Mouse (Mus musculus): ENCODE data around the gene Dazap1. TPM values are rescaled to one million over a fixed set of nuclear protein-coding genes. Genes with fewer than 3 reads are reported as not detected.

Dazap1 gene
- total RNA-seq, 1 experiment: 154 TPM

DNA sequence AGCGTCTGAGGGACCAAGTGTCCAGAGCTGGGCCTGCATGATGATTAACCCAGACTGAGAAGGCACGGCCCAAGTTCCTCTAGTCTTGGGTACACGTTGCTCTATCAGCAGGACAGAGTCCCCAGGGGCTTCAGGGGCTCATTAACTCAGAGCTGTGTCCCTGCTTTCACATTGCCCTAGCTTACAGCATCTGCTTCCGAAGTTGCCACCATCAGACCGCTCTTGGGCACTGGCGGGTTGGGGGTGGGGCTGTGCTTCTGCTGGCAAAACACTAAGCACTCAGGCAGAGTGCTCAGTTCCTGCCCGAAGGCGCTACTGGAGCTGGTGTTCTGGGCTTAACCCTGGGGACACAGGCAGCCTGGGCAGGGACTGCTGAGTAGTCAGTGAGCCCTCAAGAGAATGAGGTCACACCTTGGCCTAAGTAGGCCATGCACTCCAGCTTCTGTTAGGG is 20.7 kb downstream of the Dazap1 start:
- H3K9ac ChIP-seq (ENCODE audit: insufficient read depth, low read depth, low read length, poor library complexity, severe bottlenecking): no peak overlapping the region
- H3K4me1 ChIP-seq (ENCODE audit: control insufficient read depth in 2 of 2, insufficient read depth in 2 of 2, low read length in 2 of 2, poor library complexity in 1 of 2): peaks cover 0 to 19% of the 10 kb centered on the region in 2 experiments; a peak in 1 of 4 replicates
- in situ Hi-C loops (cut with MboI; ENCODE audit: low sequenced_read_pairs in 2 of 2, unreplicated experiment in 2 of 2): no loop called here
- no peak overlapping the region for H3K4me3 ChIP-seq (ENCODE audit: insufficient read depth in 1 of 2, low read depth in 1 of 2, low read length in 2 of 2, poor library complexity in 1 of 2, severe bottlenecking in 1 of 2)
- H3K36me3 ChIP-seq (ENCODE audit: control insufficient read depth, insufficient read depth, low read length, poor library complexity, severe bottlenecking): peaks cover 85% of the 10 kb centered on the region
- no peaks in the 10 kb centered on the region for H3K9me3 ChIP-seq (ENCODE audit: control insufficient read depth, insufficient read depth, low read depth, low read length)
- DNase-seq (ENCODE audit: low read depth, low spot score): no peak
- no peak overlapping the region for H3K27ac ChIP-seq (ENCODE audit: insufficient read depth, low read depth, low read length, poor library complexity, severe bottlenecking)
- no peak for TF ChIP-seq CHD2 (IDR thresholded peaks at IDR 0.05; ENCODE audit: low read depth, low read length)
- no peak for TF ChIP-seq ZC3H11A (IDR thresholded peaks at IDR 0.05; ENCODE audit: borderline replicate concordance, low read depth, low read length)
- TF ChIP-seq HCFC1 (IDR thresholded peaks at IDR 0.05; ENCODE audit: borderline replicate concordance, insufficient read depth, low read length): no peak
- TF ChIP-seq ZNF384 (IDR thresholded peaks at IDR 0.05; ENCODE audit: low read depth, low read length): no peak
- TF ChIP-seq MAFK (IDR thresholded peaks at IDR 0.05; ENCODE audit: insufficient read depth, low read depth, low read length): no peak

DNA sequence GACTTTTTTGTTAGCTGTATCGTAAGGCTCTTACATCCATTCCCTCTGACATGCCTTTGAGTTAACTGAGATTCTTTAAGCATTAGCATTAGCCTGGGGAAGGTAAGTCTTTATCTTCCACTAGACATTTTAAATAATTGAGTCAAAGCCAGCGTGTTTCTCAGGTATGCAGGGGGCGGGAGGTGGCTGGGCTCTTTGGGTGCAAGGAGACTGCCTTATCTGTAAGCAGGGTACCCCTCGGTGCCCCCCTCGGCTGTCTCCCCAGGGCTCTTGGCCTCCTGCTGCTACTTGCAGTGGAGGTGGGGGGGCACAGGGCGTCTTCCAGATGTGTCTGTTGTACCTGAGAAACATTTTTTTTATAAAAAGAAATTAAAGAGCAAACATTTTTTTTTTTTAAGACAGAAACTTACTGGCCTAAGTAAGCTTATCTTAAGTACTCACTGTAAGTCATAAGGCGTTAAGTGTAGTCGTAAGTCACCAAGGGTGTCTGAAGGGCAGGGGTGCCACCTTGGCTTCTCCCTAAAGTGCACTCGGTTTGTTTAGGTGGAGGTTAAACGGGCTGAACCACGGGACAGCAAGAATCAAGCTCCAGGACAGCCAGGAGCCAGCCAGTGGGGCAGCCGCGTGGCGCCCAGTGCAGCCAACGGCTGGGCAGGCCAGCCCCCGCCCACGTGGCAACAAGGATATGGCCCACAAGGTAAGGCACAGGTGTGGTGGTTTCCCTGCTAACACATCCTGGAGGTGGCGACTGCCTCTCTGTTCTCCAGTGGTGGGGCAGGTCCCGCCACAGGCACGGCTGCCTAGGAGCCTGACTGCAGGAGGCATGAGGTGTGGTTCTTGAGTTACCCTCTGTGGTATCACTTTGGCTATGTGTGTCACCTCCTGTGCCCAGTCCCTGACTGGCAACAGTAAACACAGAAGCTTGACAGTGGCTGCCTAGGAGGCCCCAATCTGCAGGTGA is 21.5 kb downstream of the Dazap1 start:
- H3K27ac ChIP-seq (ENCODE audit: insufficient read depth, low read depth, low read length, poor library complexity, severe bottlenecking): no peak overlapping the region
- peaks cover 0 to 19% of the 10 kb centered on the region in 2 experiments; a peak in 1 of 4 replicates for H3K4me1 ChIP-seq (ENCODE audit: control insufficient read depth in 2 of 2, insufficient read depth in 2 of 2, low read length in 2 of 2, poor library complexity in 1 of 2)
- peaks cover 85% of the 10 kb centered on the region for H3K36me3 ChIP-seq (ENCODE audit: control insufficient read depth, insufficient read depth, low read length, poor library complexity, severe bottlenecking)
- no peak overlapping the region for H3K4me3 ChIP-seq (ENCODE audit: insufficient read depth in 1 of 2, low read depth in 1 of 2, low read length in 2 of 2, poor library complexity in 1 of 2, severe bottlenecking in 1 of 2)
- no peaks in the 10 kb centered on the region for H3K9me3 ChIP-seq (ENCODE audit: control insufficient read depth, insufficient read depth, low read depth, low read length)
- no peak overlapping the region for H3K9ac ChIP-seq (ENCODE audit: insufficient read depth, low read depth, low read length, poor library complexity, severe bottlenecking)
- in situ Hi-C loops (cut with MboI; ENCODE audit: low sequenced_read_pairs in 2 of 2, unreplicated experiment in 2 of 2): no loop called here
- no peak for DNase-seq (ENCODE audit: low read depth, low spot score)
- TF ChIP-seq CHD2 (IDR thresholded peaks at IDR 0.05; ENCODE audit: low read depth, low read length) (no peak), HCFC1 (IDR thresholded peaks at IDR 0.05; ENCODE audit: borderline replicate concordance, insufficient read depth, low read length) (no peak), MAFK (IDR thresholded peaks at IDR 0.05; ENCODE audit: insufficient read depth, low read depth, low read length) (no peak), ZNF384 (IDR thresholded peaks at IDR 0.05; ENCODE audit: low read depth, low read length) (no peak), ZC3H11A (IDR thresholded peaks at IDR 0.05; ENCODE audit: borderline replicate concordance, low read depth, low read length) (no peak)

DNA sequence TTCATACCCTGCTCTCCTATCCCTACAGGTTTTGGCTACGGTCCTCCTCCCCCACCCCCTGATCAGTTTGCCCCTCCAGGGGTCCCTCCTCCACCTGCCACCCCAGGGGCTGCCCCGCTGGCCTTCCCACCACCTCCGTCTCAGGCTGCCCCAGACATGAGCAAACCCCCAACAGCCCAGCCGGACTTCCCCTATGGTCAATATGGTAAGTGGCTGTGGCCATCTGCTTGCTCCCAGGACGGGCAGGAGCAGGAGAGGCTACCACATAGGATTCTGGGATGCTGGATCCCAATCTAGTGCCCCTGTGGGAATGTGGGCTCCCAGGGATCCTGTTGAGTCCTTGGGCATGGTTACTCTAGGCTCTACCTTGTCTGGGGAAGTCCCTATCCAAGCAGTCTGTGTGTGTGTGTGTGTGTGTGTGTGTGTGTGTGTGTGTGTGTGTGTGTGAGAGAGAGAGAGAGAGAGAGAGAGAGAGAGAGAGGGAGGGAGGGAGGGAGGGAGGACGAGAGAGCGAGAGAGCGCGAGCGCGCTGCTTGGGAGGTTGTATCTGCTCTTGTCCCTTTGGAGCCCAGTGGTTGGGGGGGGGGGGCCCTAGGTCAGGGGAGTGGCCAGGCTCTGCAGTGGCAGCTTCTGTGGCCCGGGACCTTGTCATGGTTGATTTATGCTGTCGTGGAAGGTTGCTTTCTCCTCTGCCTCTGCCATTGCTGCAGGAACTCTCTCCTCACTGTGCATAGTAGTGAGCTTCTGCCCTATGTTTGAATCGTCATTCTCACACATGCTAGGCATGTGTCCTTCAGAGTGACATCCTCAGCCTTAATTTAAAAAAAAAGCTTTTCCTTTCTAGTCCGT is 24.2 kb downstream of the Dazap1 start:
- no peak for DNase-seq (ENCODE audit: low read depth, low spot score)
- no peak overlapping the region; the same call in 1 of the 2 replicates for H3K27ac ChIP-seq (ENCODE audit: insufficient read depth, low read depth, low read length, poor library complexity, severe bottlenecking)
- H3K4me3 ChIP-seq (ENCODE audit: insufficient read depth in 1 of 2, low read depth in 1 of 2, low read length in 2 of 2, poor library complexity in 1 of 2, severe bottlenecking in 1 of 2): no peak overlapping the region
- peaks cover 0 to 25% of the 10 kb centered on the region in 2 experiments; a peak in 2 of 4 replicates for H3K4me1 ChIP-seq (ENCODE audit: control insufficient read depth in 2 of 2, insufficient read depth in 2 of 2, low read length in 2 of 2, poor library complexity in 1 of 2)
- TF ChIP-seq ZNF384 (IDR thresholded peaks at IDR 0.05; ENCODE audit: low read depth, low read length) (no peak), HCFC1 (IDR thresholded peaks at IDR 0.05; ENCODE audit: borderline replicate concordance, insufficient read depth, low read length) (no peak), MAFK (IDR thresholded peaks at IDR 0.05; ENCODE audit: insufficient read depth, low read depth, low read length) (no peak), CHD2 (IDR thresholded peaks at IDR 0.05; ENCODE audit: low read depth, low read length) (no peak), ZC3H11A (IDR thresholded peaks at IDR 0.05; ENCODE audit: borderline replicate concordance, low read depth, low read length) (no peak)
- in situ Hi-C loops (cut with MboI; ENCODE audit: low sequenced_read_pairs in 2 of 2, unreplicated experiment in 2 of 2): no loop called here
- peaks cover 60% of the 10 kb centered on the region for H3K36me3 ChIP-seq (ENCODE audit: control insufficient read depth, insufficient read depth, low read length, poor library complexity, severe bottlenecking)
- H3K9ac ChIP-seq (ENCODE audit: insufficient read depth, low read depth, low read length, poor library complexity, severe bottlenecking): no peak overlapping the region
- H3K9me3 ChIP-seq (ENCODE audit: control insufficient read depth, insufficient read depth, low read depth, low read length): no peaks in the 10 kb centered on the region

DNA sequence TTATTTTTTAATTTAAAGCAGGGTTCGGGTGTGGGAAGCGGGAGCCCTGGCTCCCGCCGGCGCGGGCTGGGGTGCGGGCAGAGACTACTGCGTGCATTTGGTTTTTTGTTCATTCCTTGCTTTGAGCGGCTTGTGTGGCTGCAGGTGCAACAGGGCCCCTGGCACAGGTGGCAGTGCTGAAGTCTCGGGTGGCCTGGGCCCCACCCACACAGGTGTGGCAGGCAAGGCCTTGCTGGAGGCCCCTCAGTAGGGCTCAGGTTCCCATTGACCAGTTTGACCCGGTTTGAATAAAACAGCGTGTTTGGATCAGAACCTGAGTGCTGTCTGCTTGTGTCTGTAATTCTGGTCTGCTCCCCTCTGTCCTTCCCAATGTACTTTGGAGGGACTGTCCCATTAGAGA is 26.8 kb downstream of the Dazap1 start:
- H3K36me3 ChIP-seq (ENCODE audit: control insufficient read depth, insufficient read depth, low read length, poor library complexity, severe bottlenecking): peaks cover 44% of the 10 kb centered on the region
- no peaks in the 10 kb centered on the region for H3K9me3 ChIP-seq (ENCODE audit: control insufficient read depth, insufficient read depth, low read depth, low read length)
- in situ Hi-C loops (cut with MboI; ENCODE audit: low sequenced_read_pairs in 2 of 2, unreplicated experiment in 2 of 2): no loop called here
- H3K4me3 ChIP-seq (ENCODE audit: insufficient read depth in 1 of 2, low read depth in 1 of 2, low read length in 2 of 2, poor library complexity in 1 of 2, severe bottlenecking in 1 of 2): no peak overlapping the region
- TF ChIP-seq ZC3H11A (IDR thresholded peaks at IDR 0.05; ENCODE audit: borderline replicate concordance, low read depth, low read length) (no peak), MAFK (IDR thresholded peaks at IDR 0.05; ENCODE audit: insufficient read depth, low read depth, low read length) (no peak), CHD2 (IDR thresholded peaks at IDR 0.05; ENCODE audit: low read depth, low read length) (no peak), HCFC1 (IDR thresholded peaks at IDR 0.05; ENCODE audit: borderline replicate concordance, insufficient read depth, low read length) (no peak), ZNF384 (IDR thresholded peaks at IDR 0.05; ENCODE audit: low read depth, low read length) (no peak)
- DNase-seq (ENCODE audit: low read depth, low spot score): no peak
- H3K4me1 ChIP-seq (ENCODE audit: control insufficient read depth in 2 of 2, insufficient read depth in 2 of 2, low read length in 2 of 2, poor library complexity in 1 of 2): peaks cover 0 to 23% of the 10 kb centered on the region in 2 experiments; a peak in 2 of 4 replicates
- no peak overlapping the region for H3K27ac ChIP-seq (ENCODE audit: insufficient read depth, low read depth, low read length, poor library complexity, severe bottlenecking)
- no peak overlapping the region for H3K9ac ChIP-seq (ENCODE audit: insufficient read depth, low read depth, low read length, poor library complexity, severe bottlenecking)

Data from ES-E14 (cell line).